Mouse (Mus musculus): ENCODE results near the gene Ccdc7a. TPM values are rescaled to one million over a fixed set of nuclear protein-coding genes. Genes with fewer than 3 reads are reported as not detected.
A peak's percentile ranks its signal among the peaks of the same experiment; 100 is the strongest.
"Not testable (repeated sequence)": the region's sequence is repeated elsewhere in the genome, so short reads cannot be mapped to it uniquely, and the experiment has no call there.

The Ccdc7a gene
- 0.14 TPM in 1 of 2 replicates, not detected in the other for polyA plus RNA-seq (2014; fragmentation: Nextera tagmentation; extraction: Ambion mirVana)

GRCm38 (mm10) chr8:129065417-129065816 lies at the start of gene Ccdc7a:
Gene Ccdc7a (minus strand): TSS chr8:129065517.
- not testable (repeated sequence) for H3K4me2 ChIP-seq (ENCODE audit: low read length); DNase-seq (ENCODE audit: low spot score); H3K27ac ChIP-seq (ENCODE audit: low read depth, low read length); H3K4me3 ChIP-seq (ENCODE audit: low read depth, low read length); H3K9me3 ChIP-seq (replicated peaks; ENCODE audit: control insufficient read depth, low read length); H3K36me3 ChIP-seq (ENCODE audit: control insufficient read depth, insufficient read depth, low read length); H3K9ac ChIP-seq (ENCODE audit: low read length); H3K27me3 ChIP-seq (replicated peaks; ENCODE audit: control insufficient read depth, insufficient read depth, low read length); ATAC-seq; H3K4me1 ChIP-seq (ENCODE audit: control insufficient read depth, insufficient read depth, low read length)
- WGBS, result 92% methylated on average over 2 of the region's 11 CpGs

DNA sequence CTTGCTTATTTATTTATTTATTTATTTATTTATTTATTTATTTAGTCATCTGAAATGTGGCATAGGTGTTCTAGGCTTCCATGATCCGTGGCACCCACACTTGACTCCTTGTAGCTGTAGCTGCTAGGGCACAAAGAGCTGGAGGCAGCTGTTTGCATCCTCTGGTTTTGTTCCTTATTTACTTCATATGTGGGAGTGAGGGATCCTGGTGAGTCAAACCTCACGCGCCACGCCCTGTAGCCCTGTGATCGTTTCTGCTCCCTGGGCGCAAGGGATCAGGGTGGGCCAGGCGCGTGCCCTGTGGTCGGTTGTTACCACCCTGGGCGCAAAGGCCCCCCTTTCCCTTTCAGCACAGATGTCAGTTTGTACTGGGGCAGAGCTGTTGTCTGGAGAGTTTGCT lies 1.5 kb upstream of the Ccdc7a start, which contains the start of gene Ccdc7b:
TSS of gene Ccdc7b (plus strand) at position 301 of the 400 bp plus-strand sequence.
- H3K4me2 ChIP-seq (ENCODE audit: low read length), result not testable (repeated sequence)

DNA sequence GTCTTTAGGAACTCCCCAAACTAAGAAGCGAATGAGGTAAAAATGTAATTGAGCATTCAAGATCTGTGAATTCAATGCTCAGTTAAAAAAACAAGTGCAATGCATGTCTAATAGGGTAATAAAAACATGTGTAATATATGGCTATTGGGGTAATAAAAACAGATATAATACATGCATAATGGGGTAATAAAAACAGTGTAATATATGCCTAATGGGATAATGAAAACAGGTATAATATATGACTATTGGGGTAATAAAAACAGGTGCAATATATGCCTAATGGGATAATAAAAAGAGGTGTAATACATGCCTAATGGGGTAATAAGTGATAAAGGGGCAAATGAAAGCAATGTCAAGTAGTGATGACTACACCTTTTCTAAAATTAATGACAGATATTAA lies 73.9 kb downstream of the Ccdc7a start:
- H3K27ac ChIP-seq (ENCODE audit: low read depth, low read length), result no peak overlapping the region
- H3K4me3 ChIP-seq (ENCODE audit: low read depth, low read length), result no peak overlapping the region
- ATAC-seq (no peak), DNase-seq (ENCODE audit: low spot score) (no peak)
- no peak overlapping the region for H3K9ac ChIP-seq (ENCODE audit: low read length)
- H3K4me1 ChIP-seq (ENCODE audit: control insufficient read depth, insufficient read depth, low read length), result no peaks in the 10 kb centered on the region
- WGBS, result 93% methylated on average over 1 of the region's 1 CpGs
- no peaks in the 10 kb centered on the region for H3K27me3 ChIP-seq (replicated peaks; ENCODE audit: control insufficient read depth, insufficient read depth, low read length)
- no peak overlapping the region for H3K4me2 ChIP-seq (ENCODE audit: low read length)
- no peaks in the 10 kb centered on the region for H3K9me3 ChIP-seq (replicated peaks; ENCODE audit: control insufficient read depth, low read length)
- H3K36me3 ChIP-seq (ENCODE audit: control insufficient read depth, insufficient read depth, low read length), result no peaks in the 10 kb centered on the region

More for the DNA sequence above, 1.5 kb upstream of the Ccdc7a start, which contains the start of gene Ccdc7b:
- H3K9me3 ChIP-seq (replicated peaks; ENCODE audit: control insufficient read depth, low read length); H3K4me1 ChIP-seq (ENCODE audit: control insufficient read depth, insufficient read depth, low read length); DNase-seq (ENCODE audit: low spot score); ATAC-seq; H3K9ac ChIP-seq (ENCODE audit: low read length); H3K4me3 ChIP-seq (ENCODE audit: low read depth, low read length); H3K36me3 ChIP-seq (ENCODE audit: control insufficient read depth, insufficient read depth, low read length); H3K27ac ChIP-seq (ENCODE audit: low read depth, low read length); H3K27me3 ChIP-seq (replicated peaks; ENCODE audit: control insufficient read depth, insufficient read depth, low read length): not testable (repeated sequence)
- 83% methylated on average over 1 of the region's 10 CpGs for WGBS

GRCm38 (mm10) chr8:128948941-128949340 lies 116.4 kb downstream of the Ccdc7a start:
- not testable (repeated sequence) for H3K27ac ChIP-seq (ENCODE audit: low read depth, low read length); H3K4me3 ChIP-seq (ENCODE audit: low read depth, low read length); ATAC-seq; H3K4me2 ChIP-seq (ENCODE audit: low read length); H3K27me3 ChIP-seq (replicated peaks; ENCODE audit: control insufficient read depth, insufficient read depth, low read length); H3K9ac ChIP-seq (ENCODE audit: low read length); H3K9me3 ChIP-seq (replicated peaks; ENCODE audit: control insufficient read depth, low read length); H3K36me3 ChIP-seq (ENCODE audit: control insufficient read depth, insufficient read depth, low read length); DNase-seq (ENCODE audit: low spot score); H3K4me1 ChIP-seq (ENCODE audit: control insufficient read depth, insufficient read depth, low read length)
- 89% methylated on average over 11 of the region's 11 CpGs for WGBS

GRCm38 (mm10) chr8:128941022-128941641 lies 124.2 kb downstream of the Ccdc7a start:
- not testable (repeated sequence) for H3K4me1 ChIP-seq (ENCODE audit: control insufficient read depth, insufficient read depth, low read length); H3K9me3 ChIP-seq (replicated peaks; ENCODE audit: control insufficient read depth, low read length); H3K27ac ChIP-seq (ENCODE audit: low read depth, low read length); H3K27me3 ChIP-seq (replicated peaks; ENCODE audit: control insufficient read depth, insufficient read depth, low read length); H3K4me3 ChIP-seq (ENCODE audit: low read depth, low read length); DNase-seq (ENCODE audit: low spot score); H3K4me2 ChIP-seq (ENCODE audit: low read length); H3K9ac ChIP-seq (ENCODE audit: low read length); H3K36me3 ChIP-seq (ENCODE audit: control insufficient read depth, insufficient read depth, low read length)
- WGBS, result 0% methylated on average over 4 of the region's 6 CpGs
- peak; percentile 80 for ATAC-seq

DNA sequence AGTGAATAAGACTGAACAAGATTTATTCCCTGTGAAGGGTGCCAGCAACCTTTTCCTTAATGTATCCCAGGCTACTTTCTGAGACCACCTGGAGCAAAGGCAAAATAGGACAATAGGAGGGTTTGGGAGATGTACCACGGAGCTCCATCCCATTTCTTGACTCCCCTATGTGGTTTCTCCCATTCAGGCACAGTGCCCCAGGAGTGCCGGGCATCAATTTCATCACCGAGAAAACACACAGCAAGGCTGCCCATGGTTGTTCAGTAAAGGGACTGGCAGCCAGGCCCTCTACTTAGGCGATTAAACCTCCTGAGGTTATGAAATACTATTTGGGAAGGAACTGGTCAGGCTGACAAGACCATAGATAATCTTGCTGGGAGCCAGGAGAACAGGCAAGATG lies 131.9 kb downstream of the Ccdc7a start:
- no peaks in the 10 kb centered on the region for H3K4me1 ChIP-seq (ENCODE audit: control insufficient read depth, insufficient read depth, low read length)
- ATAC-seq, result no peak
- WGBS, result 63% methylated on average over 4 of the region's 4 CpGs

DNA sequence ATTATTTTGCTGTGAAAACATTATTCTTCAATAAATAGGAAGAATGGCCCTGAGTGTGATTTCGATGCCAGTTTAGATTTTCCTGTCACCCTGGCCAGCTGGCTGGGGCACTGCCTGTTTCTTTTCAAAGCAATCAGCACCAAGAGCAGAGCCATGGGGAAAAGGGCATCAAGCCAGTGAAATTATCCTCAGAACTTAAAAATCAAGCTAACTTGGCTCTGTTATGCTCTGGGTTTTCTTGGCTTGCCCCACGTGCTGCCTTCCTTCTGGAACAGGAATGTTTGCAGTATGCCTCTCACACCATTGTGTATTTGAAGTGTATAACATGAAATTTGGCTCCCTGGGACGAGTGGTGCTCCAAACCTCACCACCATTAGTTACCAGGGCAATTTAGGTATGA lies 182.6 kb downstream of the Ccdc7a start:
- Histone ChIP-seq H3K4me3 (ENCODE audit: low read depth, low read length) (no peak overlapping the region), H3K27me3 (replicated peaks; ENCODE audit: control insufficient read depth, insufficient read depth, low read length) (no peaks in the 10 kb centered on the region), H3K4me1 (ENCODE audit: control insufficient read depth, insufficient read depth, low read length) (no peaks in the 10 kb centered on the region), H3K36me3 (ENCODE audit: control insufficient read depth, insufficient read depth, low read length) (no peaks in the 10 kb centered on the region), H3K4me2 (ENCODE audit: low read length) (no peak overlapping the region), H3K9me3 (replicated peaks; ENCODE audit: control insufficient read depth, low read length) (no peaks in the 10 kb centered on the region), H3K27ac (ENCODE audit: low read depth, low read length) (no peak overlapping the region), H3K9ac (ENCODE audit: low read length) (no peak overlapping the region)
- 54% methylated on average over 3 of the region's 3 CpGs for WGBS
- ATAC-seq, result no peak; the same call in 1 of the 2 replicates
- DNase-seq (ENCODE audit: low spot score), result peak; percentile 66

More for the DNA sequence above, 131.9 kb downstream of the Ccdc7a start:
- Histone ChIP-seq H3K36me3 (ENCODE audit: control insufficient read depth, insufficient read depth, low read length) (no peaks in the 10 kb centered on the region), H3K27me3 (replicated peaks; ENCODE audit: control insufficient read depth, insufficient read depth, low read length) (no peaks in the 10 kb centered on the region), H3K4me2 (ENCODE audit: low read length) (no peak overlapping the region), H3K9me3 (replicated peaks; ENCODE audit: control insufficient read depth, low read length) (no peaks in the 10 kb centered on the region), H3K27ac (ENCODE audit: low read depth, low read length) (no peak overlapping the region), H3K9ac (ENCODE audit: low read length) (no peak overlapping the region), H3K4me3 (ENCODE audit: low read depth, low read length) (no peak overlapping the region)
- no peak for DNase-seq (ENCODE audit: low spot score)

GRCm38 (mm10) chr8:128843749-128844148 lies 221.6 kb downstream of the Ccdc7a start:
- no peaks in the 10 kb centered on the region for H3K4me1 ChIP-seq (ENCODE audit: control insufficient read depth, insufficient read depth, low read length)
- H3K4me3 ChIP-seq (ENCODE audit: low read depth, low read length), result no peak overlapping the region
- no peak overlapping the region for H3K9ac ChIP-seq (ENCODE audit: low read length)
- H3K27me3 ChIP-seq (replicated peaks; ENCODE audit: control insufficient read depth, insufficient read depth, low read length), result no peaks in the 10 kb centered on the region
- H3K36me3 ChIP-seq (ENCODE audit: control insufficient read depth, insufficient read depth, low read length), result no peaks in the 10 kb centered on the region
- 61% methylated on average over 5 of the region's 5 CpGs for WGBS
- H3K27ac ChIP-seq (ENCODE audit: low read depth, low read length), result no peak overlapping the region
- no peak for ATAC-seq
- no peaks in the 10 kb centered on the region for H3K9me3 ChIP-seq (replicated peaks; ENCODE audit: control insufficient read depth, low read length)
- no peak for DNase-seq (ENCODE audit: low spot score)
- no peak overlapping the region for H3K4me2 ChIP-seq (ENCODE audit: low read length)

- ATAC-seq, result no peak
- no peaks in the 10 kb centered on the region for H3K36me3 ChIP-seq (ENCODE audit: control insufficient read depth, insufficient read depth, low read length)
- WGBS, result 92% methylated on average over 4 of the region's 4 CpGs
- H3K27ac ChIP-seq (ENCODE audit: low read depth, low read length), result no peak overlapping the region
- H3K9ac ChIP-seq (ENCODE audit: low read length), result no peak overlapping the region
- no peak for DNase-seq (ENCODE audit: low spot score)
- no peak overlapping the region for H3K4me3 ChIP-seq (ENCODE audit: low read depth, low read length)
- H3K9me3 ChIP-seq (replicated peaks; ENCODE audit: control insufficient read depth, low read length), result no peaks in the 10 kb centered on the region
- no peak overlapping the region for H3K4me2 ChIP-seq (ENCODE audit: low read length)
- no peaks in the 10 kb centered on the region for H3K4me1 ChIP-seq (ENCODE audit: control insufficient read depth, insufficient read depth, low read length)
- no peaks in the 10 kb centered on the region for H3K27me3 ChIP-seq (replicated peaks; ENCODE audit: control insufficient read depth, insufficient read depth, low read length)
Measured at GRCm38 (mm10) chr8:128812521-128812920, 252.8 kb downstream of the Ccdc7a start.

All from forebrain, embryonic 14.5 days (tissue).